Mouse (Mus musculus): Measurements from ENCODE around the gene Lmbrd2. TPM values are rescaled to one million over a fixed set of nuclear protein-coding genes. Genes with fewer than 3 reads are reported as not detected.
A peak's percentile ranks its signal among the peaks of the same experiment; 100 is the strongest.

The Lmbrd2 gene
- polyA plus RNA-seq (2015; fragmentation: Nextera tagmentation; extraction: Ambion mirVana), result 3.1 and 3.7 TPM in 2 replicates

DNA sequence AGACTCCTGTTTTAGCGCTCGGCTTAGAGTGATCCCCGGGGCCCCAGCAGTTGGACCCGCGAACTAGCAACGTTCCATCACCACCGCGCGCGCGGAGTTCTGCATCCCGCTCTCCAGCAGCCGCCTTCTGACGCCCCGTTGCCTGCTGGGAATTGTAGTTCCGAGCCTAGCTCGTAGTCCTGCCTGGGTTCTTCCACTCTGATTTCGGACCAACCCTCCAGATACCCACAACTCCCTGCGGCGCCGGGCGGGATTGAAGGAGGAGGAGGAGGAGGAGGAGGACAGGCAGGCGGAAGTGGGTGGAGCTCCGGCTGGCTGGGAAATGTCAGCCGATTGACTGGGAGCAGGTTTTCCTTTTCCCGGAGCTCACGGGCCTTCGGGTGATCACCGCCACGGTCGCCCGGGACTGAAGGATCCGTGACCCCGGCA is at the start of gene Lmbrd2:
TSS of gene Lmbrd2 (plus strand) at position 299 of the 429 bp plus-strand sequence.
- no peaks in the 10 kb centered on the region for H3K9me3 ChIP-seq (ENCODE audit: low read length)
- ATAC-seq (ENCODE audit: low FRiP score, low TSS enrichment), result peak; percentile 99
- 0% methylated on average over 32 of the region's 34 CpGs for WGBS
- peak within 1 kb of the TSS; percentile 90 for H3K4me3 ChIP-seq (ENCODE audit: low read length)
- H3K27ac ChIP-seq (ENCODE audit: low read length), result peak within 1 kb of the TSS; percentile 79
- no peaks in the 10 kb centered on the region for H3K27me3 ChIP-seq (ENCODE audit: insufficient read depth, low read length)
- peaks cover 15% of the 10 kb centered on the region for H3K4me1 ChIP-seq (ENCODE audit: insufficient read depth, low read length)
- peak within 1 kb of the TSS; percentile 69 for H3K4me2 ChIP-seq (replicated peaks; ENCODE audit: low read depth, low read length)
- peaks cover 23% of the 10 kb centered on the region; the same call in 1 of the 2 replicates for H3K36me3 ChIP-seq (ENCODE audit: insufficient read depth, low read length)
- peak within 1 kb of the TSS; percentile 87 for H3K9ac ChIP-seq (replicated peaks; ENCODE audit: low read length)

DNA sequence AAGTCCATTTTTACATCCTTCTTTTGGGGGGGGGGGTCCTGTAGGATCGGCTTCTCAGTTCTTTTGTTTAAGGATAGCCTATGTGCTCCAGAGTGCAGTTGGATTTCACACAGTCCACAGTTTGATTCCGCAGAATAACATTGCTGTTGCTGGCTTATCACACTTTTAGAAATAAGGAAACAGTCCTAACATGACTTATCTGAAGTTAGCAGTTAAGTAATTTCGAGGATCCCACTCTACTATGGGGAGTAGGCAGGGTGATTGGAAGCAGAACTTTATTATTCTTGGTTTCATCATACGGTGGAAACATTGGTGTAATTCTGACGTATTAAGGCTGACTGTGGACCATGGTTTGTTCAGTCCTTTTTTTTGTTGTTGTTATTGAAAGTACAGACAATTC is 49.7 kb upstream of the Lmbrd2 start:
- no peak for ATAC-seq (ENCODE audit: low FRiP score, low TSS enrichment)
- Histone ChIP-seq H3K9me3 (ENCODE audit: low read length) (no peaks in the 10 kb centered on the region), H3K4me3 (ENCODE audit: low read length) (no peak overlapping the region), H3K27me3 (ENCODE audit: insufficient read depth, low read length) (no peaks in the 10 kb centered on the region), H3K4me2 (replicated peaks; ENCODE audit: low read depth, low read length) (no peak overlapping the region), H3K27ac (ENCODE audit: low read length) (no peak overlapping the region), H3K4me1 (ENCODE audit: insufficient read depth, low read length) (peaks cover 24% of the 10 kb centered on the region), H3K36me3 (ENCODE audit: insufficient read depth, low read length) (peaks cover 20% of the 10 kb centered on the region), H3K9ac (replicated peaks; ENCODE audit: low read length) (no peak overlapping the region)
- 86% methylated on average over 5 of the region's 5 CpGs for WGBS

DNA sequence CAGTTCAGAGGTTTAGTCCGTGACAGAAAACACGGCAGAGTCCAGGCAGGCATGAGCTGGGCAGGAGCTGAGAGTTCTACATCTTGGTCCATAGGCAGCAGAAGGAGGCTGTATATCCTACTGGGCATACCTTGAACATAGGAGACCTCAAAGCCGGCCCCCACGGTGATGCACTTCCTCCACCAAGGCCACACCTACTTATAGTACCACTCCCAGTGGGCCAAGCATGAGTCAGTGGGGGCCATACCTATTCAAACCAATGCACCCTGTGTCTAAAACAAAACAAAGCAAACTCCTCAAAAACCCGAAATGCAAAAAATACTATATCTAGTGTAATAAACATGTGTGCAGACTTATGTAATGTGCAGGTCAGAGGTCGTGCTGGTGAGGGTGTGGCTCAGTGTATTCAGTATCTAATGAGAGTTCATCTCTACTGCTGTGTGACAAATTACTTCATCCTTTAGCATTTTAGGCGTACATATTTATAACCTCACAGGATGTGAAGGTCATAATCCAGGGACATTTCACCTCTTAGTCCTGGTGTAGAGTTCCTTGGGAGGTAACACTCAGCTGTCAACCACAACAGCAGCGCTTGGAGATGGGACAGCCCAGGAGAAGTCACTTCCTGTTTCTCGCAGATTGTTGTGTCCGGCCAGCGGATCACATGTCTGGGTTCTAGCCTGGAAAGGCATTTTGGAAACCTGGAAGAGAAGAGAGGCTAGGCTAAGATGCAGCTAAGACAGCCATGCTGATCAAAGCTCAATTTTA is 46.6 kb upstream of the Lmbrd2 start:
- H3K27me3 ChIP-seq (ENCODE audit: insufficient read depth, low read length), result no peaks in the 10 kb centered on the region
- H3K36me3 ChIP-seq (ENCODE audit: insufficient read depth, low read length), result peaks cover 19% of the 10 kb centered on the region
- H3K9me3 ChIP-seq (ENCODE audit: low read length), result no peaks in the 10 kb centered on the region
- H3K27ac ChIP-seq (ENCODE audit: low read length), result no peak overlapping the region
- H3K4me3 ChIP-seq (ENCODE audit: low read length), result no peak overlapping the region
- peaks cover 13% of the 10 kb centered on the region for H3K4me1 ChIP-seq (ENCODE audit: insufficient read depth, low read length)
- WGBS, result 68% methylated on average over 11 of the region's 11 CpGs
- no peak overlapping the region for H3K9ac ChIP-seq (replicated peaks; ENCODE audit: low read length)
- H3K4me2 ChIP-seq (replicated peaks; ENCODE audit: low read depth, low read length), result no peak overlapping the region
- peak; percentile 46; the same call in 1 of the 2 replicates for ATAC-seq (ENCODE audit: low FRiP score, low TSS enrichment)

DNA sequence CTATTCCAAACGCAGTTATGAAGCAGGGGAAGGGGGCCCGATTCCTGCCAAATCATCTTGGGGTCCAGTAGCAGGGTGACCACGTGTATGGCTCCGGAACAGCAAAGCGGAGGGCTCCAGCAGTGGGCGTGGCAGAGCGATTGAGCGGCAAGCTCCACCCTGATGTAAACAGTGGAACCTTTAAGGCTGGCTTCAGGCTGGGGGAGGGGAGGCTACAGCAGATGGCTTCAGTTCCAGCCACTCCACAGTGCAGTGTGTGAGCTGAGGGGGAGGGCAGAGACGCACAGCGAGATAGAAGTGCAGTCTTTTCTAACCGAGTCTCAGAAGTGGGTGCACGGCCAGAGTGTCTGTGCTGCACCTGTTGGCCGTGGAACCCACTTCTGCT is 46.0 kb upstream of the Lmbrd2 start:
- H3K4me3 ChIP-seq (ENCODE audit: low read length), result no peak overlapping the region
- 19% methylated on average over 13 of the region's 13 CpGs for whole genome bisulfite sequencing
- H3K27ac ChIP-seq (ENCODE audit: low read length), result no peak overlapping the region

DNA sequence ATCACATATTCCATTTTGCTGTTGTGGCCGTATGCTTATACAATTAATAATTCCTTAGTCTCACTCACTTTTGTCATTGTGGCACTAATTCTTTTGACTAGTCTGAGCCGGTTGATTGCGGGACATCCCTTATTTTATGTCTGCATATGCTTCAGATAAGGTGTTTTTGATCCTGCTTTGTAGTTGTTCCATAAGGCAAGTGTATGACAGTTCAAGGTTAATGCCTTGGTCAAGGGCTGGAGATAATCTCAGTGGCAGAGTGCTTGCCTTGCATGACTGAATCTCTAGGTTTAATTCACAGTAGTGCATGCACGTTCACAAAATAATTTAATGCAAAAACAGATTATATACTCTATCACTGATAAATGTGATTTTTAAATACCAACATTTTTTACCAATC is 43.5 kb upstream of the Lmbrd2 start:
- ATAC-seq (ENCODE audit: low FRiP score, low TSS enrichment), result no peak
- peaks cover 36% of the 10 kb centered on the region for H3K36me3 ChIP-seq (ENCODE audit: insufficient read depth, low read length)
- 91% methylated on average over 4 of the region's 4 CpGs for WGBS
- peaks cover 6% of the 10 kb centered on the region for H3K4me1 ChIP-seq (ENCODE audit: insufficient read depth, low read length)
- no peak overlapping the region for H3K27ac ChIP-seq (ENCODE audit: low read length)
- H3K27me3 ChIP-seq (ENCODE audit: insufficient read depth, low read length), result no peaks in the 10 kb centered on the region
- no peaks in the 10 kb centered on the region for H3K9me3 ChIP-seq (ENCODE audit: low read length)
- no peak overlapping the region for H3K4me3 ChIP-seq (ENCODE audit: low read length)
- H3K4me2 ChIP-seq (replicated peaks; ENCODE audit: low read depth, low read length), result no peak overlapping the region
- H3K9ac ChIP-seq (replicated peaks; ENCODE audit: low read length), result no peak overlapping the region

More for the DNA sequence above, 46.0 kb upstream of the Lmbrd2 start:
- Histone ChIP-seq H3K4me1 (ENCODE audit: insufficient read depth, low read length) (peaks cover 10% of the 10 kb centered on the region), H3K4me2 (replicated peaks; ENCODE audit: low read depth, low read length) (peak overlapping the region; percentile 36), H3K36me3 (ENCODE audit: insufficient read depth, low read length) (peaks cover 24% of the 10 kb centered on the region), H3K9ac (replicated peaks; ENCODE audit: low read length) (no peak overlapping the region), H3K9me3 (ENCODE audit: low read length) (no peaks in the 10 kb centered on the region), H3K27me3 (ENCODE audit: insufficient read depth, low read length) (no peaks in the 10 kb centered on the region)
- peak; percentile 92 for ATAC-seq (ENCODE audit: low FRiP score, low TSS enrichment)

DNA sequence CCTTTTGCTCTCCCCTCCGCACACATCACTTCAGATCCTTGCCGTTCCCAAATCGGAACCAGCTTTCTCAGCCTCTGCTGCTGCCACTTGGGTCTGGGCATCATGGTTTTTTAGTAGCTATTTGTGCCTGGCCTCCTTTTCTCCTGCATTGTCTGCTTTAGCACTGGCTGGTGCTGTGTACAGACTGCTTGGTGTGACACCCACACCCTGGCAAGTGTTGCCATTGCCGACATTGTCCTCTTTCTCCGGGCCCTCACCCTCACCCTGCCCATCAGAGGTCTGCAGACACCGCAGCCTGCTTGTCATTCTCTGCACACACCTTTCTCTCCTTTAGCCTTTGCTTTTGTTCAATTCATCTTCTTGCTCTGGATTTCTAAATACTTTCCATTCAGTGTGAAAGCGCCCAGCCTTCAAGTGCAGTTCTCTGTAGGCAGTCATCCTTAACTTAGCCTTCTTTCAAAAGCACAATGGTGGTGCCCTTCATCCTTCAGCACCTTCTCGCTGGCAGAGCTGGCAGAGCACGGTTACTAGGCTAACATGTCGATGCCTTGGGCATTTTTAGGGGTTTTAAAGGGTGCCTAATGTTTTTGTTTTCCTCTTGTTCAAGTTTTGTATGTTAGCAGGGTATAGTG is 39.8 kb upstream of the Lmbrd2 start:
- no peak overlapping the region for H3K4me3 ChIP-seq (ENCODE audit: low read length)
- H3K9me3 ChIP-seq (ENCODE audit: low read length), result no peaks in the 10 kb centered on the region
- H3K27me3 ChIP-seq (ENCODE audit: insufficient read depth, low read length), result no peaks in the 10 kb centered on the region
- no peaks in the 10 kb centered on the region for H3K4me1 ChIP-seq (ENCODE audit: insufficient read depth, low read length)
- no peak overlapping the region for H3K4me2 ChIP-seq (replicated peaks; ENCODE audit: low read depth, low read length)
- H3K36me3 ChIP-seq (ENCODE audit: insufficient read depth, low read length), result peaks cover 34% of the 10 kb centered on the region
- H3K9ac ChIP-seq (replicated peaks; ENCODE audit: low read length), result no peak overlapping the region
- H3K27ac ChIP-seq (ENCODE audit: low read length), result no peak overlapping the region
- WGBS, result 90% methylated on average over 10 of the region's 10 CpGs
- no peak for ATAC-seq (ENCODE audit: low FRiP score, low TSS enrichment)

DNA sequence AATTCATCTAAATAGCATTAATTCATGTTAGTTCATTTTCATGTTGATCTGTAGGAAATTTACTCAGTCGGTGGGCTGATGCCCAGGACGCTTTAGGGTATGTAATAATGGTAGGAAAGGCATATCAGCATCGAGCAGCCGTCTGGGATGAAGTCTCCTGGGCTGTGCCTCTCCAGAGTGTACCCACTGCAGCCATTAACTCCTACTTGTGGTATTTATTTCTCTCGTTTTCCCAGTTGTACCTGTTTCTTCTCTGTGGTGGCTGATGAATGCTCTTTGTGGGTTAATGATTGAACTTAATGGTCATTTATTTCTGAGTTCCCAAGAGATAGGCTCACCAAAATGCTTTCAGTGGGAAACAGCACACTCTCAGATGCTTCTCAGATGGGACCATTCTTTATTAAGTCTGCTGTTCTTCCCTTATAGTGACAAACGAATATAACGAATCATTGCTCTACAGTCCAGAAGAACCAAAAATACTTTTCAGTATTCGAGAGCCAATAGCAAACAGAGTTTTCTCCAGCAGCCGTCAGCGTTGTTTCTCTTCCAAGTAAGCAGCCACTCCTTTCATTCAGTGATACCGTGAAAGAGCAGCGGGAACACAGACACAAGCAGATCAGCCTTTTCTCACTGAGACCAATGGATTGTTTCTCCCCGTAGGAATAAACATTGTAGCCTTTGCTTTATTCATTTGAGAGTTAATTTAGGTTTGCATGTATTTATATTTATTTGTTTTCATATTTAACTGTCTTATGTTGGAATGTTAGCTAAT is 33.9 kb upstream of the Lmbrd2 start:
- H3K4me3 ChIP-seq (ENCODE audit: low read length), result no peak overlapping the region
- H3K9me3 ChIP-seq (ENCODE audit: low read length), result no peaks in the 10 kb centered on the region
- no peak overlapping the region for H3K4me2 ChIP-seq (replicated peaks; ENCODE audit: low read depth, low read length)
- H3K27me3 ChIP-seq (ENCODE audit: insufficient read depth, low read length), result no peaks in the 10 kb centered on the region
- 84% methylated on average over 13 of the region's 13 CpGs for WGBS
- no peaks in the 10 kb centered on the region for H3K4me1 ChIP-seq (ENCODE audit: insufficient read depth, low read length)
- H3K36me3 ChIP-seq (ENCODE audit: insufficient read depth, low read length), result peaks cover 17% of the 10 kb centered on the region; the same call in 1 of the 2 replicates
- peak; percentile 42; the same call in 1 of the 2 replicates for ATAC-seq (ENCODE audit: low FRiP score, low TSS enrichment)
- H3K27ac ChIP-seq (ENCODE audit: low read length), result 0 out of 2 replicates have a peak overlapping the region, but pooled peaks have one; percentile 38
- H3K9ac ChIP-seq (replicated peaks; ENCODE audit: low read length), result no peak overlapping the region

DNA sequence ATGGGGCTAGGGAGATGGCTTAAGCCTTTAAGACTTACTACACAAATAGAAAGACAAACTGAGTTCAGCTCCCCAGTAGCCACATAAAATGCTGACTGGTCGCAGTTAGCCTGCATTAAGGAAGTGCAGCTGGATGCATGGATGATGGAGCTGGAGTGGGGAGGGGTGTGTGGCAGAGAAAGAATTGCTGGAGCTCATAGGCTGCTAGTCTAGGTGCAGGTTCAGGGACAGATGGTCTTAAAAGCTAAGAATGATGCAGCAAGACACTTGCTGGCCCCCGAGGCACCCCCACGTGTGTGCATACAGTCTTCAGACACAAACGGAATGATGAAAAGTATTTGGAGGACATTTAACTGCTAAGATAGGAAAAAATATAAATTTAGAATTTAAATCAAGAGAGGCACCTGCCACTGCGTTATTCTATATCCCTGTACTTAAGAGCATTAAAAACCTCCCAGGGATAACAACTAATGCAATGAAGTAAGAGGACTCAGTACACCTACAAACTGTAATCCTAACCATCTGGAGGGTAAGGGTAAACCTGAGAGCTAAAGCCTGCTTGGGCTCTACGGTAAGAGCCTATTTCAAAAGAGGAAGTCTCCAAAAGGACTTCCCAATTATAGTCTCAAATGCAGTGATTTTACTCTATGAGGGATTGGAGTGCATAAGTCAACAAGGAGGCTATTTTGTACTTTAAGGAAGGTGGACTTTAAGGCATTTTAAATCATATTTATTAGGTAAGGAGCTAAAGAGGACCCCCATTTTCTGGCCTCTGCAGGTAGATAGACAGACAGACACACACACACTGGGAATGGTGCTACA is 29.6 kb upstream of the Lmbrd2 start:
- H3K4me3 ChIP-seq (ENCODE audit: low read length), result no peak overlapping the region
- 84% methylated on average over 6 of the region's 6 CpGs for WGBS
- no peaks in the 10 kb centered on the region for H3K27me3 ChIP-seq (ENCODE audit: insufficient read depth, low read length)
- no peak overlapping the region for H3K9ac ChIP-seq (replicated peaks; ENCODE audit: low read length)
- H3K4me1 ChIP-seq (ENCODE audit: insufficient read depth, low read length), result no peaks in the 10 kb centered on the region
- H3K4me2 ChIP-seq (replicated peaks; ENCODE audit: low read depth, low read length), result no peak overlapping the region
- H3K36me3 ChIP-seq (ENCODE audit: insufficient read depth, low read length), result peaks cover 35% of the 10 kb centered on the region
- no peaks in the 10 kb centered on the region for H3K9me3 ChIP-seq (ENCODE audit: low read length)
- H3K27ac ChIP-seq (ENCODE audit: low read length), result no peak overlapping the region
- no peak for ATAC-seq (ENCODE audit: low FRiP score, low TSS enrichment)

DNA sequence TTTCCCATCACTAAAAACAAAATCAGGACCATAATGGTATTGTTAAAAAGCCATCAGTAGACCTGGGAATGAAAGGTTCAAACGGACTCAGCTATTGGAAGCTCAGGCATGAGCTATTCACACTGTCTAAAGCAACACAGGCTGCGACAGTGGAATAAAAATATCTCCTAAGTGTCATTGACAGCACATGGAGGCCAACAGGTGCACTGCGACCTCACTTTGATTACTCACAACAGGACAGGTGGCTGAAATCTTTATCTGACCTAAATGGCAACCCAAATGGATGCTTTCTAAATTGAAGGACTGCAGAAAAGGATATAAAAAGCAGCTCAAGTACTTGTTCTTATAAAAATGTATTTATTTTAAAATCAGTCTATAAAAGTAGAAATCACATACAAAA is 28.7 kb upstream of the Lmbrd2 start:
- WGBS, result 89% methylated on average over 3 of the region's 3 CpGs
- Histone ChIP-seq H3K4me3 (ENCODE audit: low read length) (no peak overlapping the region), H3K9me3 (ENCODE audit: low read length) (no peaks in the 10 kb centered on the region), H3K27ac (ENCODE audit: low read length) (no peak overlapping the region), H3K36me3 (ENCODE audit: insufficient read depth, low read length) (peaks cover 42% of the 10 kb centered on the region), H3K4me2 (replicated peaks; ENCODE audit: low read depth, low read length) (no peak overlapping the region), H3K9ac (replicated peaks; ENCODE audit: low read length) (no peak overlapping the region), H3K4me1 (ENCODE audit: insufficient read depth, low read length) (no peaks in the 10 kb centered on the region), H3K27me3 (ENCODE audit: insufficient read depth, low read length) (no peaks in the 10 kb centered on the region)
- ATAC-seq (ENCODE audit: low FRiP score, low TSS enrichment), result no peak
